Mouse (Mus musculus): Measurements from ENCODE around the gene Sik1.

Gene Sik1

GRCm38 (mm10) chr17:31831866-31832576, 23.6 kb downstream of the Sik1 start:
- DNase-seq (ENCODE audit: low read depth) = no peak

- DNase-seq (ENCODE audit: low read depth) = no peak
Measured at GRCm38 (mm10) chr17:31831097-31831865, 24.3 kb downstream of the Sik1 start.

- DNase-seq (ENCODE audit: low read depth) = no peak
Measured at GRCm38 (mm10) chr17:31830506-31831075, 25.0 kb downstream of the Sik1 start.

GRCm38 (mm10) chr17:31828916-31829315, 26.7 kb downstream of the Sik1 start:
- no peak for DNase-seq (ENCODE audit: low read depth)

GRCm38 (mm10) chr17:31828118-31828517, 27.5 kb downstream of the Sik1 start:
- no peak for DNase-seq (ENCODE audit: low read depth)

- DNase-seq (ENCODE audit: low read depth) = no peak
Measured at GRCm38 (mm10) chr17:31827206-31827605, 28.4 kb downstream of the Sik1 start.

- DNase-seq (ENCODE audit: low read depth) = no peak
Measured at GRCm38 (mm10) chr17:31826669-31827068, 28.9 kb downstream of the Sik1 start.

GRCm38 (mm10) chr17:31825678-31826077, 29.9 kb downstream of the Sik1 start:
- no peak for DNase-seq (ENCODE audit: low read depth)

GRCm38 (mm10) chr17:31824812-31825211, 30.8 kb downstream of the Sik1 start:
- DNase-seq (ENCODE audit: low read depth) = no peak

- DNase-seq (ENCODE audit: low read depth) = no peak
Measured at GRCm38 (mm10) chr17:31821136-31821933, 34.3 kb downstream of the Sik1 start.

- no peak for DNase-seq (ENCODE audit: low read depth)
Measured at GRCm38 (mm10) chr17:31820099-31820846, 35.3 kb downstream of the Sik1 start.

GRCm38 (mm10) chr17:31819372-31819771, 36.2 kb downstream of the Sik1 start:
- no peak for DNase-seq (ENCODE audit: low read depth)

- no peak for DNase-seq (ENCODE audit: low read depth)
Measured at GRCm38 (mm10) chr17:31817815-31818214, 37.8 kb downstream of the Sik1 start.

- DNase-seq (ENCODE audit: low read depth) = no peak
Measured at GRCm38 (mm10) chr17:31817203-31817602, 38.4 kb downstream of the Sik1 start.

GRCm38 (mm10) chr17:31814848-31815247, 40.8 kb downstream of the Sik1 start:
- no peak for DNase-seq (ENCODE audit: low read depth)

- no peak for DNase-seq (ENCODE audit: low read depth)
Measured at GRCm38 (mm10) chr17:31813938-31814622, 41.5 kb downstream of the Sik1 start.

GRCm38 (mm10) chr17:31811333-31811732, 44.3 kb downstream of the Sik1 start:
- no peak for DNase-seq (ENCODE audit: low read depth)

GRCm38 (mm10) chr17:31809894-31810293, 45.7 kb downstream of the Sik1 start:
- DNase-seq (ENCODE audit: low read depth) = no peak

- no peak for DNase-seq (ENCODE audit: low read depth)
Measured at GRCm38 (mm10) chr17:31809136-31809535, 46.5 kb downstream of the Sik1 start.

- no peak for DNase-seq (ENCODE audit: low read depth)
Measured at GRCm38 (mm10) chr17:31808082-31808875, 47.3 kb downstream of the Sik1 start.

Measured in c-Kit-positive CD71-negative TER-119-negative erythroid progenitor cells, embryonic 14.5 days (primary cell).